24 mouse cellular contexts compared by ENCODE assay signal in genomic region chr1:81718233-81718632, GRCm38 (mm10).
DNase-seq lines count a peak whose midpoint lies in the region; ATAC-seq lines count a peak whose summit lies in the region.
"Had no signal": no experiment of that assay in that cellular context is flagged by ENCODE, and none has a peak within 500 bp of the region (broad histone marks: within the 10 kb centered on the region; RNA-seq: fewer than 3 reads in every experiment).

No protein-coding gene starts in this region.

- peak; percentile 31; the same call in 1 of the 2 replicates for ATAC-seq in limb, embryonic 12.5 days (ENCODE audit: insufficient number of reproducible peaks, insufficient read depth, low FRiP score, low TSS enrichment, low read depth)
- no peak for ATAC-seq in embryonic facial prominence, embryonic 14.5 days (ENCODE audit: low read depth)
- ATAC-seq in liver, embryonic 12.5 days = no peak
- ATAC-seq: activated CD4-positive, CD25-positive, alpha-beta regulatory T cell, adult 4 months; inflammation-experienced regulatory T-cells, adult 6 months; liver, postnatal 0 days had no signal

- H3K9me3 ChIP-seq in limb, embryonic 12.5 days = no peaks in the 10 kb centered on the region
- H3K9me3 ChIP-seq in limb, embryonic 10.5 days (replicated peaks) = no peaks in the 10 kb centered on the region
- H3K9me3 ChIP-seq in embryonic facial prominence, embryonic 14.5 days (ENCODE audit: control insufficient read depth, low read length) = no peaks in the 10 kb centered on the region
- H3K9me3 ChIP-seq in liver, embryonic 12.5 days (replicated peaks) = no peaks in the 10 kb centered on the region
- H3K9me3 ChIP-seq: embryonic facial prominence, embryonic 15.5 days; heart, embryonic 13.5 days; hindbrain, embryonic 13.5 days had no signal

- peaks cover 4% of the 10 kb centered on the region; the same call in 1 of the 2 replicates for H3K4me1 ChIP-seq in limb, embryonic 12.5 days (replicated peaks)
- peaks cover 12% of the 10 kb centered on the region; the same call in 1 of the 2 replicates for H3K4me1 ChIP-seq in limb, embryonic 10.5 days
- no peaks in the 10 kb centered on the region for H3K4me1 ChIP-seq in embryonic facial prominence, embryonic 14.5 days (ENCODE audit: control insufficient read depth, insufficient read depth, low read length)
- H3K4me1 ChIP-seq in liver, embryonic 12.5 days = no peaks in the 10 kb centered on the region
- H3K4me1 ChIP-seq: embryonic facial prominence, embryonic 15.5 days; hindbrain, embryonic 13.5 days; megakaryocyte, embryonic 14.5 days had no signal

- no peak overlapping the region for H3K4me3 ChIP-seq in limb, embryonic 12.5 days (replicated peaks)
- no peak overlapping the region for H3K4me3 ChIP-seq in limb, embryonic 10.5 days
- no peak overlapping the region for H3K4me3 ChIP-seq in embryonic facial prominence, embryonic 14.5 days (ENCODE audit: low read depth, low read length)
- H3K4me3 ChIP-seq in liver, embryonic 12.5 days = no peak overlapping the region
- H3K4me3 ChIP-seq: embryonic facial prominence, embryonic 15.5 days; heart, embryonic 13.5 days; hindbrain, embryonic 13.5 days; megakaryocyte, embryonic 14.5 days had no signal

- no peaks in the 10 kb centered on the region for H3K36me3 ChIP-seq in limb, embryonic 12.5 days
- no peaks in the 10 kb centered on the region for H3K36me3 ChIP-seq in limb, embryonic 10.5 days
- H3K36me3 ChIP-seq in embryonic facial prominence, embryonic 14.5 days (ENCODE audit: control insufficient read depth, insufficient read depth, low read length) = no peaks in the 10 kb centered on the region
- no peaks in the 10 kb centered on the region for H3K36me3 ChIP-seq in liver, embryonic 12.5 days
- H3K36me3 ChIP-seq: embryonic facial prominence, embryonic 15.5 days; heart, embryonic 13.5 days; hindbrain, embryonic 13.5 days had no signal

- no peak overlapping the region for H3K27ac ChIP-seq in limb, embryonic 12.5 days
- H3K27ac ChIP-seq in limb, embryonic 10.5 days = no peak overlapping the region
- no peak overlapping the region for H3K27ac ChIP-seq in embryonic facial prominence, embryonic 14.5 days (replicated peaks; ENCODE audit: low read depth, low read length)
- no peak overlapping the region for H3K27ac ChIP-seq in liver, embryonic 12.5 days
- H3K27ac ChIP-seq: embryonic facial prominence, embryonic 15.5 days; heart, embryonic 13.5 days; hindbrain, embryonic 13.5 days; stomach, postnatal 0 days had no signal

- H3K27me3 ChIP-seq in limb, embryonic 12.5 days = no peaks in the 10 kb centered on the region
- no peaks in the 10 kb centered on the region for H3K27me3 ChIP-seq in limb, embryonic 10.5 days (ENCODE audit: low read depth, poor library complexity, severe bottlenecking)
- H3K27me3 ChIP-seq in embryonic facial prominence, embryonic 14.5 days (replicated peaks; ENCODE audit: control insufficient read depth, insufficient read depth, low read length) = no peaks in the 10 kb centered on the region
- H3K27me3 ChIP-seq in liver, embryonic 12.5 days (replicated peaks) = no peaks in the 10 kb centered on the region
- H3K27me3 ChIP-seq: embryonic facial prominence, embryonic 15.5 days; heart, embryonic 13.5 days; hindbrain, embryonic 13.5 days; megakaryocyte, embryonic 14.5 days had no signal

- H3K4me2 ChIP-seq in limb, embryonic 12.5 days = no peak overlapping the region
- no peak overlapping the region for H3K4me2 ChIP-seq in embryonic facial prominence, embryonic 14.5 days (ENCODE audit: low read depth, low read length)
- no peak overlapping the region for H3K4me2 ChIP-seq in liver, embryonic 12.5 days
- H3K4me2 ChIP-seq: embryonic facial prominence, embryonic 15.5 days; heart, embryonic 13.5 days; hindbrain, embryonic 13.5 days had no signal

- no peak for DNase-seq in limb, embryonic 10.5 days (ENCODE audit: low spot score)
- peak; percentile 76 for DNase-seq in ES-CJ7 (ENCODE audit: low read depth, low spot score)
- DNase-seq in embryo, embryonic 10 days (ENCODE audit: low spot score) = peak; percentile 59
- peak; percentile 50 for DNase-seq in embryonic facial prominence, embryonic 14.5 days (ENCODE audit: low spot score)
- no peak for DNase-seq in right cerebral cortex, adult 18-20 months
- no peak for DNase-seq in layer of hippocampus, postnatal 14 days (ENCODE audit: low spot score in 2 of 2)
- DNase-seq: adrenal gland, postnatal 10 days; B cell, adult 2 months; cerebellum, postnatal 25 days; gastrocnemius, postnatal 14 days; heart, adult 18-20 months; kidney, adult 8-10 months; liver; liver, postnatal 0 days; right cerebral cortex, postnatal 4 days had no signal

- H3K9ac ChIP-seq in limb, embryonic 12.5 days (replicated peaks) = no peak overlapping the region
- H3K9ac ChIP-seq in embryonic facial prominence, embryonic 14.5 days (ENCODE audit: low read depth, low read length) = no peak overlapping the region
- H3K9ac ChIP-seq in liver, embryonic 12.5 days = no peak overlapping the region
- H3K9ac ChIP-seq: embryonic facial prominence, embryonic 15.5 days; heart, embryonic 13.5 days; hindbrain, embryonic 13.5 days; liver, postnatal 0 days had no signal

Comparison
In these comparisons a context has a peak if more than half of its experiments do, and no peak if none do; other contexts are left out.
1. DNase-seq: peak in ES-CJ7 (single experiment), embryo, embryonic 10 days (single experiment) and embryonic facial prominence, embryonic 14.5 days (single experiment); none in limb, embryonic 10.5 days (single experiment), right cerebral cortex, adult 18-20 months (single experiment) and layer of hippocampus, postnatal 14 days (0 of 2).